Mouse (Mus musculus) adipose tissue, adult 10 weeks (tissue): ENCODE data around the gene Btbd35f27. TPM values are rescaled to one million over a fixed set of nuclear protein-coding genes. Genes with fewer than 3 reads are reported as not detected.

Experiments
- polyA plus RNA-seq: library from polyadenylated mRNA; stranded (reverse); fragments of 350-450 nt; fragmentation: Illumina TruSeq; extraction: RNeasy Lipid Tissue Mini Kit (QIAGEN cat#74804); gene quantifications from one replicate; pipeline ENCODE4 v1.2.3, GENCODE M21; 2014; ENCODE audit warnings: low read depth, low replicate concordance

The Btbd35f27 gene
- polyA plus RNA-seq = not detected

DNA sequence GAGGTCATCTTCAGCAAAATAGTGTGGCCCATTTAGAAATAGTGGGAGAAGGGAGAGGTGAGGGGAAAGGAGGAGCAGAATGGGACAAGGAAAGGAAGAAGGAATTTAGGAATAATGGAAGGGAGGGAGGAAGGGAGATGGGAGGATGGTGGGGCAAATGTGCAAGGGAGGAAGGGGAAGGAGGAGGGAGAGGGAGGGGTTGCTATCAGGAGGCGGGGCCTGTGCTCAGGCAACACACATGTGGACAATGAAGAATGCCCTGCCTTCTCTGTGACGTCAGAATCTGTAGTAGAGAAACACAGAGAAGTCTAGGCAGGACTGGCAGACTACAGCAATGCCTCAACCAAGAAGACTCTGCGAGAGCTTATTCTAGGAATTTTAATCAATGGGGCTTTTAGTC lies at the start of gene Btbd35f27:
Gene Btbd35f27 (plus strand): TSS at position 301 of the 400 bp plus-strand sequence.

Other genes with a start within 250 kb of the Btbd35f27 start
- not detected for gene Btbd35f4, start 151.6 kb upstream of the Btbd35f27 start, polyA plus RNA-seq